Mouse (Mus musculus): ENCODE measurements around the gene Ccl11. TPM values are rescaled to one million over a fixed set of nuclear protein-coding genes. Genes with fewer than 3 reads are reported as not detected.

Gene Ccl11
- polyA plus RNA-seq, 1 experiment: not detected

DNA sequence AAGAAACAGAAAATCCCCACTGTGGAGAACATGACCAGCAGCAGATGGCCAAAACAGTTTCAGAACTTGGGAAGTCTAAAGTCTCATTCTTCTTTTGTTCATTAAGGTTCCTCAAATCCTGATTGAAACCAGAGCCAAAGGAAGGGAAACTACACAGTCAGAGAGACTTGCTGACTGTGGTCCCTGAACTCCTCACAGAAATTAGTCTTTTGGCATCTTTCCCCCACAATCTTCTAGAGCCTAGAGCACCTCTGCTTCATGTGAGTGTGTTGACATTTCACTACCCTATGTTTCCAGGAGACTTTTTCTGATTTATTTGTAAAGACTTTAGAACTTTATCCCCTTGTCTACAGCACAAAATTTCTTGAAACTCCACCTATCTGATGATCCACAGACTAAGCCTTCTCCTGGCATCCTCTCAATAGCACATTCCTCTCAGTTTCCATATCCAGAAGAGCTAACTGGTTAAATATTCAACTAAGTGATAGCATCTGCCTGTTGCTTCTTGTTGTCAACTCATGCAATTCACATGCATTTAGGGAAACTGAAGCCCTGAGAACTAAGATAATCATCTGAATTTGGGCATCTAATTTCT is 20.6 kb downstream of the Ccl11 start:
- Histone ChIP-seq H3ac (ENCODE audit: control insufficient read depth, insufficient read length) (no peak overlapping the region), H3K4me2 (ENCODE audit: low read depth) (no peak overlapping the region), H3K36me3 (ENCODE audit: control insufficient read depth, insufficient read depth) (no peaks in the 10 kb centered on the region), H3K79me2 (ENCODE audit: control insufficient read depth, insufficient read depth) (no peaks in the 10 kb centered on the region), H3K27me3 (ENCODE audit: control insufficient read depth, insufficient read depth, insufficient read length) (no peaks in the 10 kb centered on the region), H3K4me3 (no peak overlapping the region)
- TF ChIP-seq TCF12 (IDR thresholded peaks at IDR 0.05; ENCODE audit: insufficient read depth, poor library complexity, severe bottlenecking) (no peak), POLR2AphosphoS2 (IDR thresholded peaks at IDR 0.05; ENCODE audit: insufficient read length, low read depth) (no peak), POLR2A (IDR thresholded peaks at IDR 0.05; ENCODE audit: insufficient read length, low read depth) (no peak), MYOD1 (IDR thresholded peaks at IDR 0.05; ENCODE audit: control insufficient read depth in 1 of 3, insufficient read length in 2 of 3, low read depth in 2 of 3) (no peak), USF1 (IDR thresholded peaks at IDR 0.05; ENCODE audit: low read depth) (no peak), MAX (IDR thresholded peaks at IDR 0.05; ENCODE audit: low read depth) (no peak), E2F4 (IDR thresholded peaks at IDR 0.05; ENCODE audit: insufficient read depth) (no peak), TCF3 (IDR thresholded peaks at IDR 0.05; ENCODE audit: insufficient read length, low read depth) (no peak), MYOG (IDR thresholded peaks at IDR 0.05; ENCODE audit: control insufficient read depth in 1 of 3, insufficient read depth in 1 of 3, insufficient read length in 2 of 3, low read depth in 2 of 3) (no peak), SRF (IDR thresholded peaks at IDR 0.05; ENCODE audit: control insufficient read depth, insufficient read length, low read depth) (no peak), REST (IDR thresholded peaks at IDR 0.05; ENCODE audit: insufficient read depth, insufficient read length) (no peak), CEBPB (IDR thresholded peaks at IDR 0.05; ENCODE audit: insufficient read depth, poor library complexity, severe bottlenecking) (no peak)

GRCm38 (mm10) chr11:82080865-82081264 is 23.2 kb downstream of the Ccl11 start:
- Histone ChIP-seq H3K4me3 (no peak overlapping the region), H3K36me3 (ENCODE audit: control insufficient read depth, insufficient read depth) (no peaks in the 10 kb centered on the region), H3K4me2 (ENCODE audit: low read depth) (no peak overlapping the region), H3ac (ENCODE audit: control insufficient read depth, insufficient read length) (no peak overlapping the region), H3K27me3 (ENCODE audit: control insufficient read depth, insufficient read depth, insufficient read length) (no peaks in the 10 kb centered on the region), H3K79me2 (ENCODE audit: control insufficient read depth, insufficient read depth) (no peaks in the 10 kb centered on the region)
- no peak for TF ChIP-seq POLR2AphosphoS2 (IDR thresholded peaks at IDR 0.05; ENCODE audit: insufficient read length, low read depth)
- peak; percentile 66; the same call in 1 of the 2 replicates for TF ChIP-seq CEBPB (IDR thresholded peaks at IDR 0.05; ENCODE audit: insufficient read depth, poor library complexity, severe bottlenecking)
- TF ChIP-seq USF1 (IDR thresholded peaks at IDR 0.05; ENCODE audit: low read depth): no peak
- no peak for TF ChIP-seq TCF12 (IDR thresholded peaks at IDR 0.05; ENCODE audit: insufficient read depth, poor library complexity, severe bottlenecking)

DNA sequence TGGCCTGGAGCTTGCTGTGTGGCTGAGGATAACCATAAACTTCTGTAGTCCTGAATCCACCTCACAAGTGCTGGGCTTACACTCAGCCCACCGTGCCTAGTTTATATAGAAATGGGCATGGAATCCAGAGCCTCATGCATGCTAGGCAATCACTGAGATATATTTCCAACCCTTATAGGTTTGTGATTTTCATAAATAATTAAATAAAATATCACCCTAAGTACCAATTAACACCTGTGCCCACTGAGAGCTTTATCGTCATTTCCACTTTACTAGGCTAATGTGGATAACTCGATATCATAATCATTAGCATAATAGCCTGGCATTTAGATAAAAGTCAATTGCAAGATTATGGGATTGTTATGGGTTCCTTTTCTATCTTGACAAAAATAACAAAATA is 26.7 kb downstream of the Ccl11 start:
- H3K27me3 ChIP-seq (ENCODE audit: control insufficient read depth, insufficient read depth, insufficient read length): no peaks in the 10 kb centered on the region

DNA sequence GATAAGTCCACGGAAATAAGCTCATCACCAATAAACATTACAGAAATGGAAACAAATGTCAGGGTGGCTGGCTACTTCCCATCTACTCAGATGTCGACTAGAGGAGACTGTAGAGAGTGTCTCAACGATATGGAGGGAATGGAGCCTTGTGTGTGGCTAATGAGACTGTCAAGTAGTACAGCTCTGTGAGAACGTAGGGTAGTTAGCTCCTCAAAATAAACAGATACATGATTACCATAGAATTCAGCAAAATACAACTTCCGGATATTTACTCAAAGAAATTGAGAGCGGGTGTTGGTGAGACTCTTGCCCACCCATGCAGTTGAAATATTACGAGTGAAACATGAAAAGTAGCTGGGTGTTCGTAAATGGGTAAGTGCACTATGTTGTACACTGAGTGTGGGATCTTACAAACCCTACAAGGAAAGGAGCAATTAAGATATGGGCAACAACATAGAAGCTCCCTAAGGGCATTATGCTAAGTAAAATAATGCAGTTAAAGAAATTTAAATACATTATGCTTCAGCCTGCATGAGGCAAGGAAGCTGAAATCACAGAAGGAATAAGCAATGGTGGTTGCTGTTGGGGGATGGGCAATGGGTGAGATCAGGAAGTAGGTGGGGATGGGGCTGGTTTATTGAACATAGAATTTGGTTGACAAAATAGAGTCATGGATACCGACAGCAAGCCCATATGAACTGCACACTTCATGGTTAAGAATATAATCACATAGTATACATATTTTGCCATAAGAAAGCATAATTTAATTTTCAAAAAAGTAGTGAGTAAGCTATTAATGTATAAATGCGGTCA is 42.1 kb downstream of the Ccl11 start:
- H3K4me2 ChIP-seq (ENCODE audit: low read depth): no peak overlapping the region
- no peak overlapping the region for H3K4me3 ChIP-seq
- H3ac ChIP-seq (ENCODE audit: control insufficient read depth, insufficient read length): no peak overlapping the region
- H3K36me3 ChIP-seq (ENCODE audit: control insufficient read depth, insufficient read depth): no peaks in the 10 kb centered on the region
- no peak for TF ChIP-seq USF1 (IDR thresholded peaks at IDR 0.05; ENCODE audit: low read depth)
- TF ChIP-seq MYOD1 (IDR thresholded peaks at IDR 0.05; ENCODE audit: control insufficient read depth in 1 of 3, insufficient read length in 2 of 3, low read depth in 2 of 3): no peak
- TF ChIP-seq CEBPB (IDR thresholded peaks at IDR 0.05; ENCODE audit: insufficient read depth, poor library complexity, severe bottlenecking): no peak
- TF ChIP-seq TCF12 (IDR thresholded peaks at IDR 0.05; ENCODE audit: insufficient read depth, poor library complexity, severe bottlenecking): no peak
- TF ChIP-seq SRF (IDR thresholded peaks at IDR 0.05; ENCODE audit: control insufficient read depth, insufficient read length, low read depth): no peak
- TF ChIP-seq E2F4 (IDR thresholded peaks at IDR 0.05; ENCODE audit: insufficient read depth): no peak
- no peak for TF ChIP-seq MYOG (IDR thresholded peaks at IDR 0.05; ENCODE audit: control insufficient read depth in 1 of 3, insufficient read depth in 1 of 3, insufficient read length in 2 of 3, low read depth in 2 of 3)
- TF ChIP-seq POLR2AphosphoS2 (IDR thresholded peaks at IDR 0.05; ENCODE audit: insufficient read length, low read depth): no peak
- no peak for TF ChIP-seq REST (IDR thresholded peaks at IDR 0.05; ENCODE audit: insufficient read depth, insufficient read length)
- TF ChIP-seq MAX (IDR thresholded peaks at IDR 0.05; ENCODE audit: low read depth): no peak
- TF ChIP-seq TCF3 (IDR thresholded peaks at IDR 0.05; ENCODE audit: insufficient read length, low read depth): no peak
- no peak for TF ChIP-seq POLR2A (IDR thresholded peaks at IDR 0.05; ENCODE audit: insufficient read length, low read depth)
- no peaks in the 10 kb centered on the region for H3K79me2 ChIP-seq (ENCODE audit: control insufficient read depth, insufficient read depth)
- H3K27me3 ChIP-seq (ENCODE audit: control insufficient read depth, insufficient read depth, insufficient read length): no peaks in the 10 kb centered on the region

More for the DNA sequence above, 26.7 kb downstream of the Ccl11 start:
- Histone ChIP-seq H3ac (ENCODE audit: control insufficient read depth, insufficient read length) (no peak overlapping the region), H3K79me2 (ENCODE audit: control insufficient read depth, insufficient read depth) (no peaks in the 10 kb centered on the region), H3K4me2 (ENCODE audit: low read depth) (no peak overlapping the region), H3K36me3 (ENCODE audit: control insufficient read depth, insufficient read depth) (no peaks in the 10 kb centered on the region), H3K4me3 (no peak overlapping the region)
- TF ChIP-seq MYOD1 (IDR thresholded peaks at IDR 0.05; ENCODE audit: control insufficient read depth in 1 of 3, insufficient read length in 2 of 3, low read depth in 2 of 3) (no peak), SRF (IDR thresholded peaks at IDR 0.05; ENCODE audit: control insufficient read depth, insufficient read length, low read depth) (no peak), POLR2AphosphoS2 (IDR thresholded peaks at IDR 0.05; ENCODE audit: insufficient read length, low read depth) (no peak), MAX (IDR thresholded peaks at IDR 0.05; ENCODE audit: low read depth) (no peak), TCF3 (IDR thresholded peaks at IDR 0.05; ENCODE audit: insufficient read length, low read depth) (no peak), TCF12 (IDR thresholded peaks at IDR 0.05; ENCODE audit: insufficient read depth, poor library complexity, severe bottlenecking) (no peak), POLR2A (IDR thresholded peaks at IDR 0.05; ENCODE audit: insufficient read length, low read depth) (no peak), MYOG (IDR thresholded peaks at IDR 0.05; ENCODE audit: control insufficient read depth in 1 of 3, insufficient read depth in 1 of 3, insufficient read length in 2 of 3, low read depth in 2 of 3) (no peak), USF1 (IDR thresholded peaks at IDR 0.05; ENCODE audit: low read depth) (no peak)

Data from myocyte (in vitro differentiated cells).